Mouse (Mus musculus) forebrain, embryonic 14.5 days (tissue): ENCODE measurements around the gene Hebp1. TPM values are rescaled to one million over a fixed set of nuclear protein-coding genes. Genes with fewer than 3 reads are reported as not detected.

Experiments
- ATAC-seq: fragments of 200-750 bp; cut with Nextera tagmentation; 2 replicates; pipeline ENCODE4 v1.8.0; 2017; ENCODE audit warnings: mild to moderate bottlenecking, moderate library complexity
- DNase-seq: peaks from one replicate; pipeline ENCODE4 v3.0.0-alpha.2; 2015; ENCODE audit warnings: low spot score
- H3K27ac ChIP-seq: fragments of 300-500 bp; sonication (generic); 2 replicates; pipeline ENCODE4 v1.5.1; 2014; ENCODE audit warnings: low read depth, mild to moderate bottlenecking, control low read depth, low read length, moderate library complexity
- H3K27me3 ChIP-seq: fragments of 300-500 bp; sonication (generic); replicated peaks from 2 replicates; pipeline ENCODE4 v1.6.1; 2014; ENCODE audit warnings: low read length, control low read depth, mixed read lengths; ENCODE audit not compliant: control insufficient read depth, insufficient read depth
- H3K36me3 ChIP-seq: fragments of 300-500 bp; sonication (generic); 2 replicates; pipeline ENCODE4 v1.6.1; 2014; ENCODE audit warnings: low read length, control low read depth; ENCODE audit not compliant: control insufficient read depth, insufficient read depth
- H3K4me1 ChIP-seq: fragments of 300-500 bp; sonication (generic); 2 replicates; pipeline ENCODE4 v1.6.1; 2014; ENCODE audit warnings: antibody characterized with exemption, low read length, control low read depth; ENCODE audit not compliant: control insufficient read depth, insufficient read depth
- H3K4me2 ChIP-seq: fragments of 300-500 bp; sonication (generic); 2 replicates; pipeline ENCODE4 v1.6.1; 2014; ENCODE audit warnings: mild to moderate bottlenecking, control low read depth, low read length
- H3K4me3 ChIP-seq: fragments of 300-500 bp; sonication (generic); 2 replicates; pipeline ENCODE4 v1.5.1; 2014; ENCODE audit warnings: low read depth, low read length, control low read depth
- H3K9ac ChIP-seq: fragments of 300-500 bp; sonication (generic); 2 replicates; pipeline ENCODE4 v1.6.1; 2014; ENCODE audit warnings: mild to moderate bottlenecking, low read length, control low read depth, moderate library complexity
- H3K9me3 ChIP-seq: fragments of 300-500 bp; sonication (generic); replicated peaks from 2 replicates; pipeline ENCODE4 v1.6.1; 2016; ENCODE audit warnings: low read length, control low read depth, mixed read lengths; ENCODE audit not compliant: control insufficient read depth
- WGBS: fragments of 180-500 bp; shearing (Covaris S2); extraction: QIAGEN DNeasy Blood & Tissue Kit; methylation state at CpG from one replicate; pipeline ENCODE4 v1.1.7; 2014; 5-methylcytosine and 5-hydroxymethylcytosine counted together
- polyA plus RNA-seq: library from polyadenylated mRNA; unstranded; fragments of >200 nt; fragmentation: Nextera tagmentation; extraction: Ambion mirVana; gene quantifications from 2 replicates; pipeline ENCODE4 v1.2.1, GENCODE M21; 2014

The Hebp1 gene
- polyA plus RNA-seq, 1 experiment from 2014 or later, result 4.6 TPM

- Histone ChIP-seq H3K9ac (no peak overlapping the region), H3K36me3 (no peaks in the 10 kb centered on the region), H3K9me3 (no peaks in the 10 kb centered on the region), H3K4me1 (peaks cover 12% of the 10 kb centered on the region), H3K4me3 (no peak overlapping the region), H3K4me2 (no peak overlapping the region), H3K27ac (no peak overlapping the region; the same call in 1 of the 2 replicates), H3K27me3 (no peaks in the 10 kb centered on the region)
- DNase-seq, result no peak
- 57% methylated on average over 6 of the region's 6 CpGs for WGBS
- no peak for ATAC-seq
Observed at GRCm38 (mm10) chr6:135203737-135204136, 5.9 kb upstream of the Hebp1 start.

- Histone ChIP-seq H3K9ac (no peak overlapping the region), H3K4me3 (no peak overlapping the region), H3K4me1 (peaks cover 14% of the 10 kb centered on the region), H3K36me3 (no peaks in the 10 kb centered on the region), H3K9me3 (no peaks in the 10 kb centered on the region), H3K27me3 (no peaks in the 10 kb centered on the region), H3K27ac (no peak overlapping the region), H3K4me2 (no peak overlapping the region)
- ATAC-seq, result no peak
- DNase-seq, result no peak
- WGBS, result 93% methylated on average over 6 of the region's 6 CpGs
Observed at GRCm38 (mm10) chr6:135202668-135203067, 4.8 kb upstream of the Hebp1 start.

GRCm38 (mm10) chr6:135200122-135200957, 2.5 kb upstream of the Hebp1 start:
- H3K9ac ChIP-seq, result no peak overlapping the region
- 77% methylated on average over 16 of the region's 16 CpGs for WGBS

GRCm38 (mm10) chr6:135198726-135199125, 904 bp upstream of the Hebp1 start:
- H3K9me3 ChIP-seq, result no peaks in the 10 kb centered on the region
- DNase-seq (no peak), ATAC-seq (no peak)
- H3K27ac ChIP-seq, result no peak overlapping the region
- no peaks in the 10 kb centered on the region for H3K27me3 ChIP-seq
- H3K4me1 ChIP-seq, result peaks cover 17% of the 10 kb centered on the region
- H3K9ac ChIP-seq, result peak overlapping the region; percentile 90
- peak overlapping the region; percentile 86 for H3K4me3 ChIP-seq
- whole genome bisulfite sequencing, result 33% methylated on average over 6 of the region's 6 CpGs
- peak overlapping the region; percentile 88 for H3K4me2 ChIP-seq
- no peaks in the 10 kb centered on the region for H3K36me3 ChIP-seq

More at GRCm38 (mm10) chr6:135200122-135200957, 2.5 kb upstream of the Hebp1 start:
- Histone ChIP-seq H3K27me3 (no peaks in the 10 kb centered on the region), H3K4me2 (no peak overlapping the region), H3K4me1 (peaks cover 17% of the 10 kb centered on the region), H3K27ac (no peak overlapping the region), H3K9me3 (no peaks in the 10 kb centered on the region), H3K4me3 (no peak overlapping the region), H3K36me3 (no peaks in the 10 kb centered on the region)
- DNase-seq (no peak), ATAC-seq (no peak)

GRCm38 (mm10) chr6:135197446-135197845, 376 bp downstream of the Hebp1 start:
- Histone ChIP-seq H3K4me3 (peak overlapping the region; percentile 86), H3K36me3 (no peaks in the 10 kb centered on the region), H3K9ac (peak overlapping the region; percentile 90), H3K9me3 (no peaks in the 10 kb centered on the region), H3K4me2 (peak overlapping the region; percentile 88), H3K4me1 (peaks cover 17% of the 10 kb centered on the region), H3K27me3 (no peaks in the 10 kb centered on the region), H3K27ac (no peak overlapping the region)
- WGBS, result 20% methylated on average over 7 of the region's 7 CpGs
- DNase-seq, result no peak
- ATAC-seq, result no peak

- WGBS, result 90% methylated on average over 8 of the region's 8 CpGs
- DNase-seq (no peak), ATAC-seq (no peak)
- Histone ChIP-seq H3K4me2 (no peak overlapping the region), H3K4me1 (peaks cover 17% of the 10 kb centered on the region), H3K9ac (no peak overlapping the region), H3K4me3 (no peak overlapping the region), H3K27ac (no peak overlapping the region), H3K9me3 (no peaks in the 10 kb centered on the region), H3K27me3 (no peaks in the 10 kb centered on the region), H3K36me3 (no peaks in the 10 kb centered on the region)
Observed at GRCm38 (mm10) chr6:135196707-135197106, 1.1 kb downstream of the Hebp1 start.

GRCm38 (mm10) chr6:135194907-135195306, 2.9 kb downstream of the Hebp1 start:
- ATAC-seq, result no peak
- WGBS, result 76% methylated on average over 4 of the region's 4 CpGs
- Histone ChIP-seq H3K27ac (no peak overlapping the region), H3K9ac (no peak overlapping the region), H3K4me1 (peaks cover 15% of the 10 kb centered on the region), H3K4me3 (no peak overlapping the region), H3K4me2 (no peak overlapping the region), H3K9me3 (no peaks in the 10 kb centered on the region), H3K27me3 (no peaks in the 10 kb centered on the region), H3K36me3 (no peaks in the 10 kb centered on the region)
- DNase-seq, result no peak

- no peaks in the 10 kb centered on the region for H3K9me3 ChIP-seq
- WGBS, result 33% methylated on average over 4 of the region's 4 CpGs
- H3K36me3 ChIP-seq, result no peaks in the 10 kb centered on the region
- no peak overlapping the region for H3K9ac ChIP-seq
- ATAC-seq, result no peak
- no peak overlapping the region for H3K27ac ChIP-seq
- H3K27me3 ChIP-seq, result no peaks in the 10 kb centered on the region
- H3K4me1 ChIP-seq, result peaks cover 5% of the 10 kb centered on the region; the same call in 1 of the 2 replicates
- DNase-seq, result no peak
- H3K4me3 ChIP-seq, result no peak overlapping the region
- no peak overlapping the region for H3K4me2 ChIP-seq
Observed at GRCm38 (mm10) chr6:135193733-135194132, 4.1 kb downstream of the Hebp1 start.

- Histone ChIP-seq H3K9ac (no peak overlapping the region), H3K4me1 (peaks cover 3% of the 10 kb centered on the region; the same call in 1 of the 2 replicates), H3K9me3 (no peaks in the 10 kb centered on the region), H3K27ac (no peak overlapping the region), H3K4me3 (no peak overlapping the region), H3K36me3 (no peaks in the 10 kb centered on the region), H3K4me2 (no peak overlapping the region), H3K27me3 (no peaks in the 10 kb centered on the region)
- ATAC-seq (no peak), DNase-seq (no peak)
- WGBS, result 81% methylated on average over 8 of the region's 8 CpGs
Observed at GRCm38 (mm10) chr6:135192993-135193392, 4.8 kb downstream of the Hebp1 start.
